Mouse (Mus musculus): ENCODE data around the gene Srarp.

Srarp gene

DNA sequence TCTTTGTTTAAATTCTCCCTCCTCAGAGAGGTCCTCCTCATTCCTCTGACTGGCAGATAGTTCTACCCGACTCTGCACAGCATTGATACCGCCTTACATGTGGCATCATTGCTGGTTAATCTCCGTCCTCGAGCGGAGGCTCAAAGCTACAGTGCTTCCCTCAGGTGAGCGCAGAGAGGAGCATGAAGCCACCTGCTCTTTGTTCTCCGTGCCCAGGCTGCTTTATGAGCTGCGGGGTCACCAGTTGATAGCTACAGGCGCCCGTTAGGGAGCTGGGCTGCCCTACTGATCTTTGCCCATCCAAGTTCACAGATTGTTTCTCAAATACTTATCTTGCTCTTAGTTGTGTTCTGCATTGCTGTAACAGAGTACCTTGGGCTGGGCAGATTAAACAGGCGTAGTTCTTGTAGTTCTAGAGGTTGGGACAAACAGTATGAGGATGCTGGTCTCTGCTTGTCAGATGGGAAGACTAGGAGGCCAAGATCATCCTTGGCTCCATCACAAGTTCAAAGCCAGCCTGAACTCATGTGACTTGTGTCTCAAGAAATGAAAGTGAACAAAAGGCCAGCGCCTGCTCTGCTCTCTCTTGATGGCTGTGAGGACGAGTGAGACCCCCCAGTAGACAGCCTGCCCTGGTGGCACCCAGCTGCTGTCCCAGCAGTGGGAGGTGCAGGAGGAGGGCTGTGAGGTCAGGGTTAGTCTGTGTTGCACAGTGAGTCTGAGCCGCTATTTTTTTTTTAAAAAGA is 20.5 kb upstream of the Srarp start:
- no peak for DNase-seq (ENCODE audit: low spot score)

DNA sequence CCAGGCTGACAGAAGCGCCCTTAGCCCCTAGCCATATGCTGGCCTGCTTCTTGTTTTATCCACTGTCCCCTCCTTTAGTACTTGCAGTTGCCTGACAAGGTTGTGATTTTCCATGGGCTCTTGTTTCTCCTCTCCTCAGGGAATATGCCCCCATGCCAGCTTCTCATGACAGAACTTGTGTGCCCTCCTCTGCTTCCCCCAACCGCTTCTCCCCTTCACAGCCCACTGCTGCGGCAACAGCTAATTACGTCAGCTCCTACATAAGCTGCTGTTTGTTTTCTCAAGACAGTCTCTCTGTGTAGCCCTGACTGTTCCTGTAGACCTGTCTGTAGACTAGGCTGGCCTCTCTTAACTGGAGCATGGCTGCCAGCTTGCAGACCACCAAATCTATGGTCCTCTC is 19.6 kb upstream of the Srarp start:
- DNase-seq (ENCODE audit: low spot score): no peak

DNA sequence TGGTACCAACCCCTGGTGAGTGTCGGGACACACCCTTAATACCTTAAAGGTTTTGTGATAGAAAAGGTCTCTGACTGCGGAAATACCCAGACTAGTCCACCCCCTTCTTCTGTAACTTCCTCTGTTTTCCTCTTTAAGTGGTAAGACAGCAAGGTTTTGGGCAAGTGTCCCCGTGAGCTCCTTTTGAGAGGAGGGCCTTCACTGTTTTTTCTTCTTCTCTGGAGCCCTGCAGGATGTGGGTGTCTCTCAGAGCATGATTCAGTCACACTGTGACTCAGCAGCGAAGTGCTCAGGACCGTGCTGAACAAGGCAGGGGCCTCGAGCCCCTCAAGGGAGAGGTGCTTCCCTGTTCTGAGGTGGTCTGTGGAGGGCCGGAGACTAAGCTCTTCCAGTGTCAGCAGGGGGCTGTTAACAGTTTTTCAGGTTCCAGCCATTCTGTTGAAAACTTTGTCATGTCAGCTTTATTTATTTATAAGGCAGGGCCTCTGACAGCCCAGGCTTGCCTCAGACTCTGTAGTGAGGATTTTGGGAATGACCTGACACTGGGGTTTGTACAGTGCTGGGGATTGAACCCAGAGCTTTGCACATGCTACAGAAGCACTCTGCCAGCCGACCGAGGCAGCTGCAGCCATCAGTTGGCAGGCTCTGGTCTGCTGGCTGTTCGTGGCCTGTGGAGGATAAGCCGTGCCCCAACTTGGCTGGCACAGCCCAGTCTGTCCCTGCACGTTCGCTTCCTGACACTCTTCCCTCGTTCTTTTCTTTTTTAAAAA is 18.9 kb upstream of the Srarp start:
- DNase-seq (ENCODE audit: low spot score): no peak

DNA sequence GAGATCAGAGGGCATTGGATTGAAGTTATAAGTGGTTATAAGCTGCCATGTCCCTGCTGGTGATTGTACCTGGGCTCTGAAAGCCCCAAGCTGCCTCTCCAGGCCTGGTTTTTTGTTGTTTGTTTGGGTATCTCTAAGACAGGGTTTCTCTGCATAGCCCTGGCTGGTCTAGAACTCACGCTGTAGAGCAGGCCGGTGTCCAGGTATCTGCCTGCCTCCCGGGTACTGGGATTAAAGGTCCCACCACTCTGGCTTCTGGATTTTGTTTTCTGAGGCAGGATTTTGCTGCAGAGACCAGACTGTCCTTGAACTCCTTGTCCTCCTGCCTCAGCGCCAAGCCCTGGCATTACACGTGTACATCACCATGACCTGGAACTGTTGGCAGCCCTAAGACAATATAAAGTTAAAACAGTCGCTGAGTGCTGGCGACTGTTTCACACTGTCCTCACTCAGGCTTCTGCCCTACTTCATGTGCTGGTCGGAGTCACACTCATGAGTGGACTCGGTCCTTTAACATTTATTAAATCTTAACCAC is 16.1 kb upstream of the Srarp start:
- no peak for DNase-seq (ENCODE audit: low spot score)

DNA sequence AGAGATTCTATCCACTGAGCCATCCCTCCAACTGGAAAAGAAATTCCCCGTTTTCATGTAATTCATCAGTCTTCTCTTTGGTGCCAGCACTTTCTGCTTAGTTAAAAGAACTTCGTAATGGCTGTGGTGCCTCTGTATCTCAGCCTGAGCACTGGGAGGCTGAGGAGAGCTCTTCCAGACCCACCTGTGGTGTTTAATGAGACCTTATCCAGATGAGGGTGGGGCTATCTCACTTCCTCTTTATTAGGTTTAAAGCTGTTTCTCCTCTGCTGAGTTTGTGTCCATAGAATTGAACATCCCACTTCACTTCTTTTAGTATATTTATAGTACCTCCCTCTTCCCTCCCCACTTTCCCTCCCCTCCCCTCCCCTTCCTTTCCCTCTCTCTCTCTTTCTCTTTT is 15.3 kb upstream of the Srarp start:
- DNase-seq (ENCODE audit: low spot score): no peak

DNA sequence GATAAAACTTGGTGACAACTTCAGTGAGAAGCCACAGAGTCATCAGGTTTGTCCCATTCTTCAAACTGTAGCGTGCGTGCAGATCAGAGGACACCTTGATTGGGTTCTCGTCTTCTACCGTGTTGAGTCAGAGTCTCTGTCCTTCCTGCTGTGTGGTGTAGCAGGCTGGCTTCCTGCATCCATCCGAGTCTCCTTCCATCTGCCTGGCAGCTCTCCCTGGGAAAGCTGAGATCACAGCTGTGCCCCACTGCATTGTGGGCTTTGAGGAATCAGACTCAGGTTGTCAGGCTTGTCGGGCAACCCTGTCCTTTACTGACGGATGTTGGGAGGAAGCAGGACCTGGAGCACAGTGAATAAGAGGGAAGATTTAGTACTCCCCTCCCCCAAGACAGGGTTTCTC is 10.3 kb upstream of the Srarp start:
- DNase-seq (ENCODE audit: low spot score): no peak

DNA sequence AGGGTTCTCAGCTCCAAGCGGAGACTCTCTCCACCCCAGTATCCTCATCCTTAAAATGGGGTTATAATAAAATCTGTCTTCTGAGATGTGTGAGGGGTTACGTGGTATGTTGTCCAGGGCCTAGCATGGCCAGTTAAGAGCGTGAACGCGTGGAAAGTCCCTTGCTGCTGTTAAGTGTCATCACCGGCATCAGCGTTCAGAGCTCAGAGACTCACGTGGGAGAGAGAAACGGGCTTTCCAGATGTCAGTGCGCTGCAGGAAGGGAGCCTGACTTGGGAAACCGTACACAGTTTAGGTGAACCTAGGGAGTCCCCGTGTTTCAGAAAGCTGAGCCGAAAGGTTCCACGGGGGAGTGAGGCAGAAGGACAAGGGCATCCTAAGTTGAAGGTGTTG is 9.4 kb upstream of the Srarp start:
- no peak for DNase-seq (ENCODE audit: low spot score)

DNA sequence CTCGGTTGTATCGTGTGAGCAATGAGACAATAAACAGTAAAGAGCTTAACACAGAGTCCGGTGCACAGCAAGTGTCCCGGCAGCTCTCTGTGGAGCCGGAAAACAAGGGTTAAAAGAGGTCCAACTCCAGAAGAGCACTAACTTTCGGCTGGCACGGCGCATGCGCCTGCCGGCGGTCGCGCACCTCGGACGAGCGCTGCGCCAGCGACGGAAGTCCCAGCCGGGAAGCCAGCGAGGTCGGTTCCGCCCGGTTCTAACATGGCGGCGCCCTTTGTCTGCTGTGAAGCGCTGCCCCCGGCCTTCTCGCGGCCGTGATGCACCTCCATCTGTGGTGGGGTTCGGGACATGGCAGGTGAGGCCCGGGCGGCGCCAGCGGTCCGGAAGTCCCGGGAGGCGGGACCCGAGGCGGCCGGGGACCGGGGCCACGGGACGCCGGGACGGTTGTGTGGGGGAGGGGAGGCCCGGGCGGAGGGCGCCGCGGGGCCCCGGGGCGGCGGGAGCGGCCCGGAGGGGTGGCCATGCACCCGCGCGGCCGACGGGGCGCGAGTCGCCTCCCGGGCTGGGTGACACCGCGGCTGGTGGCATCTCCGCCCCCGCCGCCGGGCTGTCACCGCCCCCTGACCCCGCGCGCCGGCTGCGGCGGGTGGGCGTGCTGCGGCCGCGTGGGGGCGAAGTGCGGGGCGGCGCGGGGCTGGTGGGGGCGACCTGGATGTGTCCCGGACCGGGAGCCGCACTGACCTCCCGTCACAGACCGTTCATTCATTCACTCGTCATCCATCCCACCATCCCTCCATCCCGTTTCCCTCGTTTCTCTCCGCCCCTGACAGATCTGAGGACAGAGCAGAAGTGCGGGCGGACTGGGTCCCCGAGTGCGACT is 8.8 kb upstream of the Srarp start, which contains the start of gene Zbtb17:
Zbtb17 (plus strand) TSS at position 204 of the 877 bp plus-strand sequence.
- peak; percentile 87 for DNase-seq (ENCODE audit: low spot score)

DNA sequence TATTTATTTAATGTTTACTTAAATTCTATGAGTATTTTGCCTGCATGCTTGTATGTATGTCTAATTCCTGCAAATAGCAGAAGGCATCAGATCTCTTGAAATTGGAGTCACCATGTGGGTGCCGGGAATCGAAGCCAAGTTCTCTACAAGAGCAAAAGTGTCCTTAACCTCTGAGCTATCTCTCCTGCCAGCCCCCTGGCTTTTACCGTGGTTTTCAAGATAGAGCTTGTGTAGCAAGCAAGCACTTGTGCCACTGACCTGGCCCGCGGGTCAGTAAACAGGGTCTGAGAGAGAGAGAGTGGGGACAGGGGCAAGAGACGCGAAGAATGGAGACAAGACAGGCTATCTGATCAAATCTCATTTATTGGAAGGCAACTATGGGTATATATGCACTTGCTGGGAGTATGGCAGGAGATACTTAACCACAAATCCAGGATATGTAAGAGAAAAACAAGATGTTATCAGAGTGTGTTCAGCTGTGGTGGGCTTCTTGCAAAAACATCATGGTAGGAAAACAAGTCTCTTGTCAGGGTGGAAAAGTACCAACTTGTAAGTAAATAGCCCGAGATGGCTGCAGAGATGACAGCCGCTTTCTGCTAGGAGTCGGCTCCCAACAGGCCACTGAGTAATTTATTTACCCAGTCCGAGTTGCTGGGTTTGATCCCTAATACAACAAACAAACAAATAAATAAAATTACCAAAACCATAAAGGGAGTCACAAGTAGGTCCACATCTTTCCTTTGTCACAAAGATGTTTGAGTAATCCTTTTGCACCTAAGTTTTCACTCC is 7.9 kb upstream of the Srarp start:
- no peak for DNase-seq (ENCODE audit: low spot score)

DNA sequence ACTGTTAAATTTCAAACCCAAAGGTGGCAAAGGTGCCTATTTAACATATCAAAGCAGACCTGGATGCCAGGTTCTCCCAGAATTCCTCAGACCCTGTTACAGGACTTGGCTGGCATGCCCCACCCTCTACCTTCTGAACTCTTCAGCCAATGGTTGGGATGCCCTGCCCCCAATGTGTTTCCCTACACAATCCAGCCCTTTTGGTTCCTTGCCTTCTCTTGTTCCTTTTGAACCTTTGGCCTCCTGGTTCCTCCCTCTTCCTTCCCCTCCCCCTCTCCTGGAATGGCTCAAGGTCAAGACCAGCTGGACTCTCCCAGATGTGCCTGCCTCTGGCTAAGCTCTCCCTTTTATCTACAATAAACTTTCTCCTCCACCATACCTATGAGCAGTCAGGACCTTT is 5.0 kb upstream of the Srarp start:
- no peak for DNase-seq (ENCODE audit: low spot score)

DNA sequence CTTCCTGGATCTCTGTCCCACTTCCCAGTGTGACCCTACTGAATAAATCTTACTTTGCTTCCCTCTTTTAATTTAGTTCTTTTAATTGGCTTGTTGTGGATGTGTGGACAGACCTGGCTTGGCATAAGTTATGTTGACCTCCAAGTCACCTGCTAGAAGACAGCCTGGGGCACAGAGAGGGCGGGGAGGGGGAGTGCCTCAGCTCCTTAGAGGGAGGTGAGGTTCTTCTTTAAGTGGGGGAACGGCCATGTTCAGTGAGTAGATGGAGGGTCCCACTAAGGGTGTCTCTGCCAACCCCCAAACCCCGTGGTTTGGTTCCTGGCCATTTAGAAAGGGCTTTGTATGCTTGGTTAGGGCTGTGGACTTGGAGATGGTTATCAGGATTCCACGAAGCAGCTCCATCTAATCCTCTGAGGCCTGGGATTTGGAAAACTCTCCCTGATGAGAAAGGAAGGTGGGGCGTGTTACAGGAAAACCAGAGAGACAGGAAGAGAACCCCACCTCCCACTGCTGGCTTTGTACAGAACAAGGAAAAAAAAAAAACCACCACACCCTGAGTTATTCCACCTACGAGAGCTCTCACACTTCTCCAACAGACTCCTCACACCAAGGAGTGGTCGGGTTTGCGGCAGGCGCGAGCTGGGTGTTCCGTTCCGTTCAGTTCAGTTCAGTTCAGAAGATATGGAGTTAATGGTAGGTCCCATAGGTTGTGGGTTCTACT is 3.3 kb upstream of the Srarp start:
- DNase-seq (ENCODE audit: low spot score): no peak

DNA sequence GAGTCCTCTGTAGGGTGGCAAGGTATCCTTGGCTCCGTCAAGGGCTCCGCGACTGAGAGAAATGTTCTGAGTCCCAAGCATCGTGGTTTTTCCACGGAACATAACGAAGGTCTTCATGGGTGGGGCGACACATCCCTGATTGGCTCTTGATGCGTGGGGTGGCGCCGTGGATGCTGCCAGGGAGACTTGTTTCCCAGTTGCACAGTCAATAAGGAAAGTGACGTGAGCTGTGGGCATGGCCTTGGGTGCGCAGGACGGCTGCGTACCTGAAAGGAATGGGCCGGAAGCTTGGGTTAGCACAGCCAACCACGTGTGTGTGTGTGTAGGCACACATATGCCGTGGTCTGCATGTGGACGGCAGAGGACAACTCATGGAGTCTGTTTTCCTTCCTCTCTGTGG is 2.7 kb downstream of the Srarp start:
- no peak for DNase-seq (ENCODE audit: low spot score)

DNA sequence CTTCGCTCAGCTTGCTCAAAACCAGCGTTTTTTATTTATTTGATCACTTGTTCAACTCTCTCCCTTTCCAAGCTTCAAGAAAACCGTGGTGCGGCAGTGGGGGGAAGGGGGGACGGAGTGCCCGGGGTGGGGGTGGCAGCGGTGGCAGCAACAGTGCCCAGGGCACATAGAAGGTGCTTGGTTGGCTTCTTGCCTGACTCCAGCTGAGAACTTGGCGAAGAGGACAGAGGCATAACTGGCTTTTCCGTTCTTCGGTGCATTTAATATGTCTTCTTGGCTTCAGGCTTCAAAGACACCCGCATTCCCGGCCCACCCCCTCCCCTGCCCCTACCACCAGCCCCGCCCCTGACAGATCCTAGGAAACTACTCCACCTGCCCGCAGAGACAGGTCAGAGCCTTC is 3.2 kb downstream of the Srarp start:
- no peak for DNase-seq (ENCODE audit: low spot score)

DNA sequence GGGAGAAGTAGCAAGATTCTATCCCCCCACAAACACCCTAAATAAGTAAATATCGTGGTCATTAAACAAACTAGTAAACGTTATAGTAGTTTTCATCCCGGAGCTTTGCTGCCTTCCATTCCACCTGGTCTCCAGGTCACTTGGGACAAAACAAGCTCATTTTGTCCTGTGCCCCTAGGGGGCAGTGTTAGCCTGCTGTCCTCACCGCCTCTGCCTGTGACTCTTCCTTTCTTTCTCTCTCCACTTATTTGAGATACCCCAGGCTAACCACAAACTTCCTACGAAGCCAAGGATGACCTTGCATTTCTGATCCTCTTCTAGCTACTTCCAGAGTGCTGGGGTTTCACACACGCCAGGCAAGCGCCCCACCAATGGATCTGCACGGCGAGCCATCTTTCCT is 4.9 kb downstream of the Srarp start:
- peak; percentile 75 for DNase-seq (ENCODE audit: low spot score)

DNA sequence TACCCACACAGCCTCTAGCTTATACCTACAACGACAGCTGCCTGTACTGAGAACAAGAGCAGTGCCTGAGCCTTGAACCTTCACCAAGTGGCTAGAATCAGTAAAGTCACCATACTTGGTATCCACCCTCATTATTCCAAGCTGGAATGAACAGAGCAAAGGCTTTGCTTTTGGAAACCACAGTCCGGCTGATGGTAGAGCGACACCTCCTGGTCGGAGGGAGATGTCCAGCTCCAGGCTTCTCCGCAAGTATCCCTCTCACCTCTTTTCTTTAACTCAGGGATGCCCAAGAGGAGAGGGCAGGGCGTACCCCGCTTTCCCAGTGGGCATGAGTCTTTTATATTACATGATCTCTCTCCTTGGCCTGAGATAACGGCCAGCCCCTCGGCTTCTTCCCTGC is 6.1 kb downstream of the Srarp start:
- no peak for DNase-seq (ENCODE audit: low spot score)

DNA sequence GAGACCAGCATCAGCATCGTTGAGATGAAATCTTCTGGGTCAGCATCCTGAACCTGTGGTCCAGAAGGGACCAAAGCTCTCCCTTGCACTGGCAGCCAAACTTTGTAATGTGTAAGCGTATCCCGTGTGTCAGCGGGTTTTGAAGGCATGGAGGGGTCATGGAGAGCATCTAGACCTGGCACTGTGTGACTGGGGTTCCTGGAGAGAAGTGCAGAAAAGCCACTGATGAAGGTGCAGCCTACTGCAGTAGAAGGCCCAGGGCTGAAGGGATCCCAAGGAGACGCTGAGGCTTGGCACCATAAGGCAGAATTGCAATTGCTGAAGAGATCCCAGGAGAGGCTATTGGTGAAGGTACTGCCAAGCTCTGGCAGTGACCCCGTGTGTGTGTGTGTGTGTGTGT is 6.5 kb downstream of the Srarp start:
- DNase-seq (ENCODE audit: low spot score): no peak

DNA sequence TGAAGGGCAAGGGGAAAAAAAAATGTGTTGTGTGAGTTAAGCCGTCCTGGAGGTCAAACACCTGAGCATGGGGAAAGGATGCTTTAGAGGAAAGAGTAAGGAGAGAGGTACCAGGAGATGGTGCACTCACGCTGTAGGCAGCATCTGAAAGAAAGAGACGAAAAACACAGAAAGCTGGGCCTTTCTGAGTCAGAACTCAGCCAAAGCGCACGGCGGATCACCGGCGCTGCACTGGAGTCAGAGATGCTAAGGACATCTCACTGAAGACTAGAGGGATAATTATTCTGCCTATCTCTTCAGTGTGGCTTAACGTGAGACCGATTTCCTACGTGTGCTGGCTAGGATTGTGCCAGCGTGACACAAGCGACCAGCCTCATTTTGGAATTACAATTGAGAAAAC is 8.0 kb downstream of the Srarp start:
- DNase-seq (ENCODE audit: low spot score): no peak

DNA sequence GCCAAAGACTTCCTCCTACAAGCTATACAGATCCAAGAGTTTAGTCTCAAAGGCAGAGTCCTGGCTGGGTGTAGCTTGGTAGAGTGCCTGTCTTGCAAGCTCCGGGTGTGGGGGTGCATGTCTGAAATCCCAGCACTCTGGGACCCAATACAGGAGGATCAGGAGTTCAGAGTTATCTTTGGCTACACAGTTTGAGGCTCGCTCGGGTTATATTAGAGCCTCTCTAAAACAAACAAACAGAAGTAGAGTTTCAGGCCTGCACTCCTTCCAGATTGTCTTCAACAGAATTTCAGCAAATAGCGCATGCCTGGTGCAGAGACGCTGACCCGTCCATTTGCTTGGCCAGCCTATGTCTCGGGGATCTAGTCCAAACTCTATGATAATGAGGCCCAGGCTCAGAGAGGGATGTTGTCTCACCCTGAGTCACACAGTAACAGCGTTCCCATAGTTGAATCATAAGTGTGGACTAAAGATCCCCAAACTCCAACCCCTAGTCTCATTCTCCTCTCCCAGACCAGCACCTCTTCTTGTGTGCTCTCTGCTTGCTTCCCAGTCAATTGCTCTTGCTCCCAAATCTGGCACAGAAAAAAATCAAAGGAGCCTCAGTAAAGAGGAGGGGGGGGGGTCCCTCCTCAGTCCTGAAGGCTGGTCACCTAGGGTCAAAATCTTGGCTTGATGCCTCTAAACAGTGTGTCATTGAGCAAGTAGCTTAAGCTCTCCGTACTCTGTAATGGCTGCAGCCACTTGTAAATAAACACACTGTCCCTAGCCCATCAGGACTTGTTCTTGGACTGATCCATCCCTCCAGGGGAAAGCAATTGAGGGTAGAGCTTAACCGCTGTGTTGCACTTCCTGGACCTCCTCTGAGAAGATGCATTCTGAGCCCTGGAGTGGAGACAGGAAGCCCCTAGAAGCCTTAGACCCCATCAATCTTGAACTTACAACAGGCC is 8.8 kb downstream of the Srarp start:
- DNase-seq (ENCODE audit: low spot score): no peak
